ENCODE assay signal across 24 mouse cellular contexts in genomic region chr11:16619736-16620135, GRCm38 (mm10).
DNase-seq lines count a peak whose midpoint lies in the region; ATAC-seq lines count a peak whose summit lies in the region.
"Had no signal": no experiment of that assay in that cellular context is flagged by ENCODE, and none has a peak within 500 bp of the region (broad histone marks: within the 10 kb centered on the region; RNA-seq: fewer than 3 reads in every experiment).

No protein-coding gene starts in this region.

- H3K4me3 ChIP-seq in heart, embryonic 11.5 days (ENCODE audit: low read depth, low read length): no peak overlapping the region
- H3K4me3 ChIP-seq: embryonic facial prominence, embryonic 10.5 days; embryonic facial prominence, embryonic 12.5 days; forebrain, embryonic 13.5 days had no signal

- no peaks in the 10 kb centered on the region for H3K9me3 ChIP-seq in heart, embryonic 11.5 days (replicated peaks; ENCODE audit: control insufficient read depth, low read length)
- H3K9me3 ChIP-seq: embryonic facial prominence, embryonic 10.5 days; embryonic facial prominence, embryonic 12.5 days; forebrain, embryonic 13.5 days; G1E had no signal

- ATAC-seq in heart, embryonic 11.5 days (replicated peaks; ENCODE audit: insufficient number of reproducible peaks, low FRiP score, low TSS enrichment): no peak
- ATAC-seq: activated CD4-positive, CD25-positive, alpha-beta regulatory T cell, adult 4 months; CD4-positive, CD25-positive, alpha-beta regulatory T cell, adult 4 months; forebrain, embryonic 13.5 days; Patski had no signal

- no peaks in the 10 kb centered on the region for H3K36me3 ChIP-seq in heart, embryonic 11.5 days (ENCODE audit: control insufficient read depth, insufficient read depth, low read length)
- H3K36me3 ChIP-seq: embryonic facial prominence, embryonic 10.5 days; embryonic facial prominence, embryonic 12.5 days; G1E had no signal

- no peak overlapping the region for H3K4me2 ChIP-seq in heart, embryonic 11.5 days
- H3K4me2 ChIP-seq: embryonic facial prominence, embryonic 12.5 days; forebrain, embryonic 13.5 days had no signal

- WGBS in heart, embryonic 11.5 days (ENCODE audit: insufficient replicate concordance): 70% methylated on average over 1 of the region's 1 CpGs

- no peaks in the 10 kb centered on the region for H3K27me3 ChIP-seq in heart, embryonic 11.5 days (ENCODE audit: control insufficient read depth, insufficient read depth, low read length)
- H3K27me3 ChIP-seq: CH12.LX; embryonic facial prominence, embryonic 12.5 days; forebrain, embryonic 13.5 days; Patski had no signal

- no peak overlapping the region for H3K27ac ChIP-seq in heart, embryonic 11.5 days (ENCODE audit: low read depth, low read length)
- H3K27ac ChIP-seq: embryonic facial prominence, embryonic 10.5 days; embryonic facial prominence, embryonic 12.5 days; forebrain, embryonic 13.5 days had no signal

- H3K4me1 ChIP-seq in heart, embryonic 11.5 days (ENCODE audit: control insufficient read depth, insufficient read depth, low read length): no peaks in the 10 kb centered on the region
- H3K4me1 ChIP-seq: embryonic facial prominence, embryonic 10.5 days; embryonic facial prominence, embryonic 12.5 days; forebrain, embryonic 13.5 days had no signal

- H3K9ac ChIP-seq in heart, embryonic 11.5 days (ENCODE audit: low read depth, low read length): no peak overlapping the region
- H3K9ac ChIP-seq: embryonic facial prominence, embryonic 12.5 days; forebrain, embryonic 13.5 days had no signal

- intact Hi-C loops in gastrocnemius, postnatal 14 days (cut with DNase I; ENCODE audit: low total_unique reads): no loop called here
- intact Hi-C loops in gastrocnemius, postnatal 36 days (cut with DNase I): no loop called here

- DNase-seq in gastrocnemius, adult 18-20 months (ENCODE audit: low spot score): peak; percentile 46
- DNase-seq in gastrocnemius, postnatal 14 days: no peak
- DNase-seq in gastrocnemius, postnatal 25 days: peak; percentile 13
- no peak for DNase-seq in gastrocnemius, postnatal 36 days
- DNase-seq in heart, adult 8-10 months (ENCODE audit: low spot score): peak; percentile 19
- DNase-seq in skeletal muscle tissue, adult 2 months (ENCODE audit: low read depth, low spot score): peak; percentile 64
- DNase-seq: adrenal gland, adult 8-10 months; adrenal gland, postnatal 14 days; adrenal gland, postnatal 36 days; B cell, adult 2 months; cerebellum, adult 11-12 months; cerebellum, adult 2 months; cerebellum, adult 9-10 months; cerebellum, postnatal 10 days; cerebellum, postnatal 25 days had no signal

Comparison
In these comparisons a context has a peak if more than half of its experiments do, and no peak if none do; other contexts are left out.
1. DNase-seq: peak in gastrocnemius, adult 18-20 months (single experiment), gastrocnemius, postnatal 25 days (single experiment), heart, adult 8-10 months (single experiment) and skeletal muscle tissue, adult 2 months (single experiment); none in gastrocnemius, postnatal 14 days (single experiment) and gastrocnemius, postnatal 36 days (0 of 2).